Mouse (Mus musculus) liver, embryonic 14.5 days (tissue): Measurements from ENCODE around the gene Naa60. TPM values are rescaled to one million over a fixed set of nuclear protein-coding genes. Genes with fewer than 3 reads are reported as not detected.

ENCODE experiments used
- ATAC-seq: fragments of 200-750 bp; cut with Nextera tagmentation; 2 replicates; pipeline ENCODE4 v1.8.0; 2017; ENCODE audit warnings: moderate number of reproducible peaks, mild to moderate bottlenecking, moderate library complexity; ENCODE audit not compliant: insufficient read depth
- DNase-seq, 3 experiments: peaks; one replicate each; pipeline ENCODE4 v3.0.0-alpha.2; 2012 to 2013; ENCODE audit warnings: low read depth in 3 of 3, low spot score in 3 of 3
- H3K27ac ChIP-seq: fragments of 300-500 bp; sonication (generic); 2 replicates; pipeline ENCODE4 v1.5.1; 2014; ENCODE audit warnings: moderate library complexity, mild to moderate bottlenecking, control low read depth, inconsistent platforms
- H3K27me3 ChIP-seq: fragments of 300-500 bp; sonication (generic); 2 replicates; pipeline ENCODE4 v1.6.1; 2014; ENCODE audit warnings: mild to moderate bottlenecking, low read length, moderate library complexity; ENCODE audit not compliant: control insufficient read depth, insufficient read depth
- H3K36me3 ChIP-seq: fragments of 300-500 bp; sonication (generic); replicated peaks from 2 replicates; pipeline ENCODE4 v1.6.1; 2014; ENCODE audit warnings: low read depth; ENCODE audit not compliant: control insufficient read depth, insufficient read depth
- H3K4me1 ChIP-seq, 2 experiments: fragments of 200-500 bp in 1 of 2; fragments of 300-500 bp in 1 of 2; sonication (generic) in 1 of 2; replicated peaks; 2 replicates each; pipeline ENCODE4 v1.6.1; 2012 to 2014; ENCODE audit warnings: antibody characterized with exemption in 1 of 2, inconsistent platforms in 1 of 2, low read length in 1 of 2; ENCODE audit not compliant: control insufficient read depth in 2 of 2, insufficient read depth in 2 of 2
- H3K4me2 ChIP-seq: fragments of 300-500 bp; sonication (generic); 2 replicates; pipeline ENCODE4 v1.6.1; 2014; ENCODE audit warnings: low read depth, mild to moderate bottlenecking, control low read depth, moderate library complexity
- H3K4me3 ChIP-seq, 2 experiments: fragments of 200-500 bp in 1 of 2; fragments of 300-500 bp in 1 of 2; sonication (generic) in 1 of 2; 2 replicates each; pipeline ENCODE4 v1.5.1; 2012 to 2014; ENCODE audit warnings: low read depth in 2 of 2, low read length in 2 of 2, mild to moderate bottlenecking in 2 of 2, control low read depth in 1 of 2, inconsistent platforms in 1 of 2, moderate library complexity in 1 of 2; ENCODE audit not compliant: insufficient read depth in 1 of 2
- H3K9ac ChIP-seq: fragments of 300-500 bp; sonication (generic); replicated peaks from 2 replicates; pipeline ENCODE4 v1.6.1; 2014; ENCODE audit warnings: mild to moderate bottlenecking, control low read depth, moderate library complexity
- H3K9me3 ChIP-seq: fragments of 300-500 bp; sonication (generic); 2 replicates; pipeline ENCODE4 v1.6.1; 2016; ENCODE audit warnings: low read length, mixed read lengths; ENCODE audit not compliant: control insufficient read depth
- CTCF ChIP-seq: IDR thresholded peaks from 2 replicates; pipeline ENCODE4 v1.5.1; 2016; ENCODE audit warnings: antibody characterized with exemption, low read depth, control low read depth
- EP300 ChIP-seq: IDR thresholded peaks from 2 replicates; pipeline ENCODE4 v1.6.1; 2016; ENCODE audit warnings: antibody characterized with exemption, low read depth
- WGBS: fragments of 180-500 bp; shearing (Covaris S2); extraction: QIAGEN DNeasy Blood & Tissue Kit; methylation state at CpG from one replicate; pipeline ENCODE4 v1.1.7; 2014; ENCODE audit not compliant: insufficient replicate concordance; 5-methylcytosine and 5-hydroxymethylcytosine counted together
- polyA plus RNA-seq, 2 experiments: library from polyadenylated mRNA; depleted of rRNA in 1 of 2; stranded (reverse) in 1 of 2; unstranded in 1 of 2; fragments of >200 nt; fragmentation: Nextera tagmentation in 1 of 2; extraction: Ambion mirVana in 1 of 2; gene quantifications; 2 replicates each; pipeline versions ENCODE4 v1.2.1 to v1.2.3; 2012 to 2014

The Naa60 gene
- polyA plus RNA-seq, 2 experiments, result 14.9 to 19.3 TPM

- no peak for ATAC-seq
- H3K4me1 ChIP-seq, result no peaks in the 10 kb centered on the region
- TF ChIP-seq CTCF, result no peak
- no peak for TF ChIP-seq EP300
Measured at GRCm38 (mm10) chr16:3859254-3859653, 12.9 kb upstream of the Naa60 start.

GRCm38 (mm10) chr16:3871815-3872214 lies 360 bp upstream of the Naa60 start:
- H3K4me2 ChIP-seq, result peak overlapping the region; percentile 97
- H3K27ac ChIP-seq, result no peak overlapping the region
- H3K4me3 ChIP-seq, result peak overlapping the region; percentile 60 to 78
- 1% methylated on average over 16 of the region's 16 CpGs for WGBS
- TF ChIP-seq CTCF, result no peak
- no peak for TF ChIP-seq EP300
- no peak for DNase-seq
- no peaks in the 10 kb centered on the region for H3K9me3 ChIP-seq
- no peaks in the 10 kb centered on the region for H3K27me3 ChIP-seq
- H3K9ac ChIP-seq, result peak overlapping the region; percentile 67
- peaks cover 10 to 14% of the 10 kb centered on the region in 2 experiments for H3K4me1 ChIP-seq
- peak; percentile 27; the same call in 1 of the 2 replicates for ATAC-seq
- no peaks in the 10 kb centered on the region for H3K36me3 ChIP-seq

More at GRCm38 (mm10) chr16:3859254-3859653, 12.9 kb upstream of the Naa60 start:
- Histone ChIP-seq H3K9me3 (no peaks in the 10 kb centered on the region), H3K36me3 (no peaks in the 10 kb centered on the region; the same call in 1 of the 2 replicates), H3K4me2 (no peak overlapping the region), H3K27ac (no peak overlapping the region), H3K27me3 (no peaks in the 10 kb centered on the region), H3K4me3 (no peak overlapping the region), H3K9ac (no peak overlapping the region)
- no peak for DNase-seq
- WGBS, result 39% methylated on average over 4 of the region's 4 CpGs

- no peak overlapping the region for H3K27ac ChIP-seq
- no peak overlapping the region for H3K9ac ChIP-seq
- no peaks in the 10 kb centered on the region; the same call in 1 of the 2 replicates for H3K36me3 ChIP-seq
- TF ChIP-seq CTCF (no peak), EP300 (no peak)
- no peak overlapping the region for H3K4me3 ChIP-seq
- H3K9me3 ChIP-seq, result no peaks in the 10 kb centered on the region
- no peaks in the 10 kb centered on the region for H3K27me3 ChIP-seq
- peaks cover 10 to 11% of the 10 kb centered on the region in 2 experiments for H3K4me1 ChIP-seq
- H3K4me2 ChIP-seq, result no peak overlapping the region
- 79% methylated on average over 4 of the region's 4 CpGs for WGBS
- DNase-seq (no peak), ATAC-seq (no peak)
Measured at GRCm38 (mm10) chr16:3876346-3876745, 4.2 kb downstream of the Naa60 start.

- no peaks in the 10 kb centered on the region for H3K27me3 ChIP-seq
- peak within 1 kb of the TSS; percentile 67 for H3K27ac ChIP-seq
- H3K36me3 ChIP-seq, result no peaks in the 10 kb centered on the region
- ATAC-seq, result peak; percentile 98
- peak within 1 kb of the TSS; percentile 90 for H3K9ac ChIP-seq
- H3K9me3 ChIP-seq, result no peaks in the 10 kb centered on the region
- under 1% methylated on average over 88 of the region's 88 CpGs for WGBS
- peak within 1 kb of the TSS; percentile 83 for H3K4me2 ChIP-seq
- peak within 1 kb of the TSS; percentile 80 to 87 for H3K4me3 ChIP-seq
- peak; percentile 53 for TF ChIP-seq CTCF
- TF ChIP-seq EP300, result peak; percentile 38; the same call in 1 of the 2 replicates
- peaks cover 8 to 20% of the 10 kb centered on the region in 2 experiments for H3K4me1 ChIP-seq
- DNase-seq, result peak; percentile 87 to 88 (median 87)
Measured at GRCm38 (mm10) chr16:3884201-3885064, 12.3 kb downstream of the Naa60 start, which contains the start of the genes Zfp597 and Gm20695. Zfp597 (minus strand) TSS chr16:3884561. Gm20695 (plus strand) TSS chr16:3884648.

GRCm38 (mm10) chr16:3885065-3885670 lies 13.0 kb downstream of the Naa60 start:
- DNase-seq (no peak), ATAC-seq (0 out of 2 replicates have a peak, but pooled peaks have one; percentile 1)
- Histone ChIP-seq H3K4me3 (peak overlapping the region; percentile 80 to 87), H3K4me1 (peaks cover 8 to 20% of the 10 kb centered on the region in 2 experiments), H3K27ac (peak overlapping the region; percentile 47), H3K36me3 (no peaks in the 10 kb centered on the region), H3K9ac (peak overlapping the region; percentile 89), H3K9me3 (no peaks in the 10 kb centered on the region), H3K4me2 (peak overlapping the region; percentile 83), H3K27me3 (no peaks in the 10 kb centered on the region)
- TF ChIP-seq CTCF, result no peak
- no peak for TF ChIP-seq EP300
- 2% methylated on average over 10 of the region's 10 CpGs for WGBS
